Mouse (Mus musculus) layer of hippocampus, postnatal 25 days (tissue): ENCODE results near the gene Spock2. TPM values are rescaled to one million over a fixed set of nuclear protein-coding genes. Genes with fewer than 3 reads are reported as not detected.
"Not testable (repeated sequence)": the region's sequence is repeated elsewhere in the genome, so short reads cannot be mapped to it uniquely, and the experiment has no call there.

Source experiments
- DNase-seq, 2 experiments: peaks; one replicate each; pipeline ENCODE4 v3.0.0; 2022; ENCODE audit warnings: mixed read lengths in 2 of 2, low spot score in 1 of 2; ENCODE audit errors: extremely low spot score in 1 of 2
- total RNA-seq, 2 experiments: library from RNA; stranded (reverse); gene quantifications; 2 replicates each; pipeline ENCODE4 v1.2.3; 2021

Spock2 gene
- total RNA-seq, 2 experiments from 2014 or later, result 509 to 518 TPM

GRCm38 (mm10) chr10:60141656-60142160 is 35.7 kb downstream of the Spock2 start:
- no peak for DNase-seq

GRCm38 (mm10) chr10:60147510-60148047 is 41.6 kb downstream of the Spock2 start:
- not testable (repeated sequence) for DNase-seq

GRCm38 (mm10) chr10:60148087-60148486 is 42.1 kb downstream of the Spock2 start:
- DNase-seq, result peak; percentile 73 to 91

- DNase-seq, result no peak
Measured at GRCm38 (mm10) chr10:60151107-60151663, 45.2 kb downstream of the Spock2 start.

GRCm38 (mm10) chr10:60156016-60156415 is 50.0 kb downstream of the Spock2 start:
- DNase-seq, result no peak

- DNase-seq, result no peak
Measured at GRCm38 (mm10) chr10:60158144-60158543, 52.1 kb downstream of the Spock2 start.

GRCm38 (mm10) chr10:60161397-60161796 is 55.4 kb downstream of the Spock2 start:
- DNase-seq, result not testable (repeated sequence)

GRCm38 (mm10) chr10:60162184-60162972 is 56.4 kb downstream of the Spock2 start:
- DNase-seq, result not testable (repeated sequence)

GRCm38 (mm10) chr10:60162973-60163255 is 56.9 kb downstream of the Spock2 start:
- DNase-seq, result no peak

GRCm38 (mm10) chr10:60164869-60165268 is 58.9 kb downstream of the Spock2 start:
- no peak for DNase-seq

GRCm38 (mm10) chr10:60166068-60166467 is 60.0 kb downstream of the Spock2 start:
- no peak for DNase-seq

- DNase-seq, result no peak
Measured at GRCm38 (mm10) chr10:60168306-60168705, 62.3 kb downstream of the Spock2 start.

GRCm38 (mm10) chr10:60168960-60169359 is 62.9 kb downstream of the Spock2 start:
- no peak for DNase-seq

GRCm38 (mm10) chr10:60170326-60171089 is 64.5 kb downstream of the Spock2 start:
- no peak for DNase-seq

- DNase-seq, result no peak
Measured at GRCm38 (mm10) chr10:60171368-60171767, 65.3 kb downstream of the Spock2 start.

GRCm38 (mm10) chr10:60172306-60172705 is 66.3 kb downstream of the Spock2 start:
- no peak for DNase-seq

- DNase-seq, result peak; percentile 60 to 76
Measured at GRCm38 (mm10) chr10:60173035-60173434, 67.0 kb downstream of the Spock2 start.

- DNase-seq, result no peak
Measured at GRCm38 (mm10) chr10:60174506-60174905, 68.5 kb downstream of the Spock2 start.

- not testable (repeated sequence) for DNase-seq
Measured at GRCm38 (mm10) chr10:60175306-60175705, 69.3 kb downstream of the Spock2 start.
